Mouse (Mus musculus): ENCODE measurements around the gene Gm26741.

The Gm26741 gene

GRCm38 (mm10) chr10:52389438-52389837, 30.9 kb downstream of the Gm26741 start:
- DNase-seq (ENCODE audit: extremely low spot score) = no peak

- DNase-seq (ENCODE audit: extremely low spot score) = no peak
Observed at GRCm38 (mm10) chr10:52391208-52391607, 32.6 kb downstream of the Gm26741 start.

- no peak for DNase-seq (ENCODE audit: extremely low spot score)
Observed at GRCm38 (mm10) chr10:52396647-52397046, 38.1 kb downstream of the Gm26741 start.

- DNase-seq (ENCODE audit: extremely low spot score) = no peak
Observed at GRCm38 (mm10) chr10:52398715-52399114, 40.1 kb downstream of the Gm26741 start.

- DNase-seq (ENCODE audit: extremely low spot score) = no peak
Observed at GRCm38 (mm10) chr10:52399722-52400121, 41.2 kb downstream of the Gm26741 start.

- DNase-seq (ENCODE audit: extremely low spot score) = no peak
Observed at GRCm38 (mm10) chr10:52405160-52405559, 46.6 kb downstream of the Gm26741 start.

- no peak for DNase-seq (ENCODE audit: extremely low spot score)
Observed at GRCm38 (mm10) chr10:52407526-52407925, 49.0 kb downstream of the Gm26741 start.
